Mouse (Mus musculus) right cerebral cortex, postnatal 10 days (tissue): Measurements from ENCODE around the gene Ripk4.

Source experiments
- DNase-seq, 2 experiments: peaks; one replicate each; pipeline ENCODE4 v3.0.0; 2021; ENCODE audit warnings: low spot score in 2 of 2

Ripk4 gene

DNA sequence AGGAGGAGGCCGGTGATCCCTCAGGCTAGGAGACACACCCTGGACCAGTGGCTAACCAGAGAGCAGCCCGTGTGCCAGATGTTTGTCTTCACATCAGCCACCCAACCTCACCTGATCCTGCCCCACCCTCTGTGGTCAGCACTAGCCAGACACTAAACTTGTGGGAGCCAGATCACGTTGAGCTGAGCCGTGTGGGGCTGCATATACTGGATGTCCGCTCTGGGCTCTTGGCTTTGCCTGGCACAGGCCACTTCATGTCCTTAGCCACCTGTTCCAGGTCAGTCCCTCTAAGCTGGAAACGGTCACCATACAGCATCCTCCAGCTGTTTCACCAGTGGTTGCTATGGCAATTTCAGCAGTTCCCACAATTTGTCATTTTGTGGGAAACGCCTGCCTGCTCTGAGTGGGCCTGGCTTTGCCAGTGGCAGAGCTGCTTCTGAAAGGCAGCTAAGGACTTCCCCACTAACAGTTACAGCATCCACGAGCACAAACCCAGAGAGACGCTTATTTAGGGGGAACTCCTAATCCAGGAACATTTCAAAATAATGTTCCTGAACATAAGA is 28.7 kb downstream of the Ripk4 start:
- DNase-seq, result no peak

DNA sequence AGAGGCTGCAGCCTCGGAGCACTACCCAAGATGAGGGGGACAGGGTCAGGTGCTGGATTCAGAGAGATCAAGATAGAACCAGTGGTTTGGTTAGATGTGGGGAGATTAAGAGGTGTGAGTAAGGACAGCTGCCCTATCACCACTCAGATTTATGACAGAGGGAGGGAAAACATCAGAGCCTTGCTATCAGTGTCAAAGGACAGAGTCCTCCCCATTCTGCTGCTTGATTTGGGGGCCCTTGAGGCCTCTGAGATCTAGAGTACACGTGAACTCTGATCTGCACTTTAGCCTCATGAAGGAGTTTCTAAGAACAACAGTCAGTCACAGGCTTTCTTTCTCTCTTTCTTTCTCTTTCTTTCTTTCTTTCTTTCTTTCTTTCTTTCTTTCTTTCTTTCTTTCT is 30.0 kb downstream of the Ripk4 start:
- DNase-seq, result no peak

DNA sequence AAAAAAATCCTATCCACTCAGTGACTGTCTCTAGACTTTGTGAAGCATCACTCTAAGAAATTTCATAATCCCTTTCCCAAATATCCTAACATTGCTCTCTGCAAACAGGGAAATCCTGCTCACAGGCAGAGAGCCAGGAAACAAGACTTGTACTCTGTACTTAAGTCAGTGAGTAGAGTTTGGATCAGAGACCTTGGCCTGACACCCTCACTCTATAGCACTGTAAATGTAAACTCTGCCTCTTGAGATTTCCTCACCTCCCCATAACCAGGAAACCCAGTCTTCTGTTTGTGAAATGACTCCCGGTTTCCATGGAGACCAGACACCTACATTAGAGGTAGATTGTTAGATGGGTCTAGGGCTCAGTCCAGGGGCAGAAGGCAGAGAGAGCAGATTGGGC is 33.3 kb downstream of the Ripk4 start:
- DNase-seq, result no peak

DNA sequence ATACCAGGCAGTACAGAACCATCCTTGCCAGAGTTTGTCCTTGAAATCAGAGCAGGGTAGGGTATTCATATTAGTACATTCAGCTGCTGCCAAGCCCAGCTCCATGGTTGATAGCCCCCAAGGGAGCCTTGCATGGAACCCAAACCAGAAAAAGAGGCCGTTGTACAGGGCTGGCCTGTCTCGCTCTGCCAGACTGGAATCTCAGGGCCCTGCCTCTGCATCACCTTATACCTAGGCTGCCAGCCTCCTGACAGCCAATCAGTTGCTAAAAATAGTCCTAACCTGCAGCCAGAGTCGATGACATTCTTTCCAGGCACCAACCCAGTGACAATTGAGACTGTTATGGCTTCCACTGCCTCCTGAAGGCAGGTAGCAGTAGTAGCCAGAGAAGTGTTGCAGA is 37.2 kb downstream of the Ripk4 start:
- no peak for DNase-seq

DNA sequence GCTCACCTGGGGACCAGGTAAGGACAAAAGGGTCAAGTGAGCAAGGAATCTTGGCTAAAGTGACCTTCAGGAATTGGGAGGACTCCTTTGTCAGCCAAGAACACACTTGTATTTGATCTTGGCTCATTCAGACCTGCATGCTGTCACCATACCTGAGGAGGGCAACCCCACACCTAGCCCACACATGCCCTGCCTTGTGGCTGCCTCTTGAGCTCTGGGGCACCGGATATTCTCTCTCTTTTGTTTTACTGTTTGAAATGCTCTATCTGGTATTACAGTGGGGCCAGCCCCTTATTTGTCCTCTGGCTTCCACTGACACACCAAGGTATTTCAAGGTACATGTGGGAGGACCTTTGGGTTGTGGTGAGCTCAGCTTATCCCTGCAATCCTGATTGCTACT is 43.5 kb downstream of the Ripk4 start:
- DNase-seq, result no peak

DNA sequence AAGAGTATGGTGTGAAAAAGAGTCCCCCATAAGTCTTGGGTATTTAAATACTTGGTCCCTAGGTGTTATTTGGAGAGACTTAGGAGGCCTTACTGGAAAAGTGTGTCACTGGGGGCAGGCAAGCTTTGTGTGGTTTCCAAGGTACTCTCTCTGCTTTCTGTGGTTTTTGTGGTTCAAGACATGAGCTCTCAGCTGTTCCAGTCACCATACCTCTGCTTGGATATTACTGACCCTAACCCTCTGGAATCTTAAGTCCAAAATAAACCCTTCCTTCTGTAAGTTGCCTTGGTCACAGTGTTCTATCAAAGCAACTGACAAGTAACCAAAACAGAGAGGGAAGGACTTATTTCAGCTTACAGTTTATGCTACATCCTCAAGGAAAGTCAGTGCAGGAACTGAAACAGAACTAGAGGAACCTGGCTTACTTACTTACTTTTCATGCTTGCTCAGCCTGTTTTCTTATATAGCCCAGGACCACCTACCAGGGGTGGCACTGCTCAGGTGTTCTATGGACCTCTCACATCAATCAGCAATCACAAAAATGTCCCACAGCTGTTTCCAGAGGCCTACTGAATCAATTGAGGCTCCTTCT is 44.1 kb downstream of the Ripk4 start:
- DNase-seq, result no peak

DNA sequence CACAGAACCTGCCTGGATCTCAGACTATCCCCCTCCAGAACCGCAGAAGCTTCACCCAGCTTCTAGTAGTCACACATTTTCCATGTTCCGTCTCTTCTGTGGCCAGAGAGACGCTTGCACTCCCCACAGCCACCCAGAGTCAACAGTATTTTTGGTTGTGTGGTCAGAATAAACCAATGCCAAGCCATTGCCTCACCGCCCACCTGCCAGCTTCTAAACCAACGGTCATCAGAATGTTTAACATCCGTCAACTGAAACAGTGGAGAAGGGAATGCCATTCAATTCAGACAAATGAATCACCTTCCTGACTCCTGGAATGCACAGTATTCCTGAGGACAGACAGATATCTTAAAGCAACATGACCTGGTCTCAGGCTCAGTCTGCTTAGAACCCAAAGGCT is 47.0 kb downstream of the Ripk4 start:
- DNase-seq, result no peak

DNA sequence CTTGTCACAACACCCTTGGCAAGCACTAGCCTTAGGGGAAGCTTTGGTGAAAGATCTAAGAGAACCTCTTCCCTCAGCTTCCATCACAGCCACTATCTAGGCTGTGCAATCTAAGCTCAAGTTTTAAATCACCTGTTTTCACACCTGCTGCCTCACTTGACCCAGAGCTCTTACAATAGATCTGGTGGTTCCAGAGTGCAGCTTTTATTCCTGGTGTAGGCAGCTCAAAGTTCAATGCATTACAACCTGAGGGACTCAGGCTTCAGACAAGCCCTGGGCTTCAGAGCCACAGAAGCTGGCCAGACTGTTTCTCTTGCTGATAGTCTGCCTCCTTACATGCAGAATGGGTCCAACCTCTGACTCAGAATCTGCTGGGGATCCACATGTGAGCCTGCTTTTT is 51.5 kb downstream of the Ripk4 start:
- no peak for DNase-seq

DNA sequence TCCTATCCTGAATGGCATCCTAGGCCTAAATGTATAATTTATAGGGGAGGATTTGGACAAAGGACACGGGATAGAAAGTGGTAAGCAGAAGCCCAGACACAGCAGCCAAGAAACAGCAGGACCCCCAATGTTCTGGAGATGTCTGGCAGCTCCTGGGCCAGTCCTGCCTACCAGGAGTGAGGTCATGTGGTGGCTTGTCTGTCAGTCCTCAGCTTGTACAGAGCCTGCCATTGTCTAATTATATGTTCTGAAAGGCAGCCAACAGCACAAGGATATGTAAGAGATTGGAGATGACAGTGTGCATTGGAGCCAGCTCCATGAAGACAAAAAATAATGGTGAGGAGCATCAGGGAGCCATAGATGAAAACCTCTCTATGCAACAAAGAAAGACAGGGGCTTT is 61.7 kb downstream of the Ripk4 start:
- no peak for DNase-seq

DNA sequence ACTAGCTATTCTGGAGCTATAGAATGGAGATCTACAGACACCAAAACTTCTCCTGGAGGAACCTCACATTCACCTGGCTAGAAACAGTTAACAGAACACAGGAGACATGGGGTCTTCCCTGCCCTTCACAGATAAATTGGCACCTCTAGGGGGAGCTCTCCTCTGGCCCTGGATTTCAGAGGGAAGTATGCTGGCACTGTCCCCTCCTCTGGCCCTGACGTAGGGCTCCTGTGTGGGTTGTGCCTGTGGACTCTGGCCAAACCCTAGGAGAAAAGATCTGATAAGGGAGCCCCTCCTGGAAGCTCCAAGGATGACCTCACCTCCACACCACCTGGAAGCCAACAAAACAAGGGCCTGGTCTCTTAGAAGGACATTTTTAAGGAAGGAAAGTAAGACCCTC is 65.8 kb downstream of the Ripk4 start:
- no peak for DNase-seq

DNA sequence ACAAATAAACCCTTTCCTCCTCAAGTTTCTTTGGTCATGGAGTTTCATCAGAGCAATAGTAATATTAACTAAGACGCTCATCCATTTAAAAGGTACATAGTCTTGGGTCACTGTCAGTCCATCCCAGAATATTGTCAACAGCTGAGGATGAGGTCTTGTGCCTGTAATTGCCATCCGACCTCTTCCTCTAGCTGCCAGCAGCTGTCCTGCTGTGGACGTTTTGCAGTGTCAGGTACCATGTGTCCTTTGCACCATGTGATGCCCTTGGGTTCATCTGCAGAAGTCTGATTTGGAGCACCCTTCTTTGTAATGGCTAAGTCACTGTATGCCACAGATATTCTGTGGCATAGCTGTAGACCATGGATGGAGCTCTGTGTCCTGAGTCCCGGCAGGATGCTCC is 67.9 kb downstream of the Ripk4 start:
- DNase-seq, result no peak
